Comparison of ENCODE assay signal across 14 mouse cellular contexts in the genomic region with DNA sequence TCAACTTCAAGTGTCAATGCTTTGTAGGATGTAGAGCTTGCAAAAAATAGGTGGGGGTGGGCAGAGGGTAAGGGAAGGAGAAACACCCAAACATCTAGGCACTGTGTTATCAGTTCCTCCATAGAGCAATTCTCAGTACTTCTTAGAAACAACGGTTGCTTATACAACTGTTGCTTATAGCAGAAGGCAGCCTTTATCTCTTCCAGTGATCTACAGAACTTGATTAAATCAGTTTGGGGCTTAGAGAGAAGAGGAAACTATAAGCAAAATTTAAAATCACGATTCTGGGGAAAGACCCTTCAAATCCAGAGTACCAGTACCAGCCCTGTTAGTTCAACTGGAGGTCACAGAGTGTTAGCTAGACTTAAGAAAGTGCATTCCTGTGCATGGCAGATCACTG. TPM values are rescaled to one million over a fixed set of nuclear protein-coding genes. Genes with fewer than 3 reads are reported as not detected.
DNase-seq lines count a peak whose midpoint lies in the region; ATAC-seq lines count a peak whose summit lies in the region.
"Had no signal": no experiment of that assay in that cellular context is flagged by ENCODE, and none has a peak within 500 bp of the region (broad histone marks: within the 10 kb centered on the region; RNA-seq: fewer than 3 reads in every experiment).

No protein-coding gene starts in this region.

- no peaks in the 10 kb centered on the region for H3K36me3 ChIP-seq in embryonic facial prominence, embryonic 11.5 days (replicated peaks; ENCODE audit: control insufficient read depth, insufficient read depth, low read depth, low read length)
- H3K36me3 ChIP-seq in embryonic facial prominence, embryonic 10.5 days (replicated peaks) = no peaks in the 10 kb centered on the region
- H3K36me3 ChIP-seq in embryonic facial prominence, embryonic 14.5 days (ENCODE audit: control insufficient read depth, insufficient read depth, low read length) = no peaks in the 10 kb centered on the region

- no peak for ATAC-seq in embryonic facial prominence, embryonic 11.5 days (replicated peaks; ENCODE audit: insufficient number of reproducible peaks, low FRiP score, low TSS enrichment, low read depth)
- ATAC-seq in embryonic facial prominence, embryonic 14.5 days (ENCODE audit: low read depth) = no peak
- ATAC-seq in erythroid progenitor cell, adult 5-6 weeks (replicated peaks; ENCODE audit: low FRiP score, poor library complexity, severe bottlenecking) = no peak
- ATAC-seq: Patski had no signal

- H3K9me3 ChIP-seq in embryonic facial prominence, embryonic 11.5 days (replicated peaks; ENCODE audit: control insufficient read depth, low read length) = no peaks in the 10 kb centered on the region
- H3K9me3 ChIP-seq in embryonic facial prominence, embryonic 10.5 days = no peaks in the 10 kb centered on the region
- no peaks in the 10 kb centered on the region for H3K9me3 ChIP-seq in embryonic facial prominence, embryonic 14.5 days (ENCODE audit: control insufficient read depth, low read length)

- H3K4me2 ChIP-seq in embryonic facial prominence, embryonic 11.5 days (ENCODE audit: low read depth, low read length) = no peak overlapping the region
- H3K4me2 ChIP-seq in embryonic facial prominence, embryonic 14.5 days (ENCODE audit: low read depth, low read length) = 0 out of 2 replicates have a peak overlapping the region, but pooled peaks have one; percentile 89

- no peak overlapping the region for H3K27ac ChIP-seq in embryonic facial prominence, embryonic 11.5 days (replicated peaks; ENCODE audit: low read depth, low read length)
- no peak overlapping the region for H3K27ac ChIP-seq in embryonic facial prominence, embryonic 10.5 days (replicated peaks)
- no peak overlapping the region for H3K27ac ChIP-seq in embryonic facial prominence, embryonic 14.5 days (replicated peaks; ENCODE audit: low read depth, low read length)
- H3K27ac ChIP-seq: liver, embryonic 14.5 days had no signal

- H3K9ac ChIP-seq in embryonic facial prominence, embryonic 11.5 days (replicated peaks; ENCODE audit: low read length) = no peak overlapping the region
- no peak overlapping the region for H3K9ac ChIP-seq in embryonic facial prominence, embryonic 14.5 days (ENCODE audit: low read depth, low read length)

- WGBS in embryonic facial prominence, embryonic 11.5 days = 45% methylated on average over 2 of the region's 2 CpGs
- 55% methylated on average over 2 of the region's 2 CpGs for WGBS in embryonic facial prominence, embryonic 10.5 days
- WGBS in embryonic facial prominence, embryonic 14.5 days = 39% methylated on average over 2 of the region's 2 CpGs

- H3K4me3 ChIP-seq in embryonic facial prominence, embryonic 11.5 days (ENCODE audit: low read depth, low read length) = no peak overlapping the region
- no peak overlapping the region; the same call in 1 of the 2 replicates for H3K4me3 ChIP-seq in embryonic facial prominence, embryonic 10.5 days
- no peak overlapping the region for H3K4me3 ChIP-seq in embryonic facial prominence, embryonic 14.5 days (ENCODE audit: low read depth, low read length)

- peak; percentile 14 for DNase-seq in embryonic facial prominence, embryonic 11.5 days (ENCODE audit: low spot score)
- no peak for DNase-seq in embryonic facial prominence, embryonic 10.5 days (ENCODE audit: low spot score)
- DNase-seq in kidney, adult 9 months = peak; percentile 9
- no peak for DNase-seq in kidney, postnatal 25 days
- DNase-seq in A20 (ENCODE audit: low read depth, low spot score) = peak; percentile 11
- no peak for DNase-seq in embryonic facial prominence, embryonic 14.5 days (ENCODE audit: low spot score)
- DNase-seq in frontal cortex, postnatal 25 days (ENCODE audit: low spot score in 2 of 2) = no peak
- DNase-seq: cerebellum, adult 9-10 months; kidney, adult 8-10 months; midbrain, embryonic 14.5 days; right cerebral cortex, postnatal 14 days had no signal

- H3K4me1 ChIP-seq in embryonic facial prominence, embryonic 11.5 days (ENCODE audit: control insufficient read depth, insufficient read depth, low read length) = no peaks in the 10 kb centered on the region
- H3K4me1 ChIP-seq in embryonic facial prominence, embryonic 10.5 days = peaks cover 49% of the 10 kb centered on the region
- peaks cover 21% of the 10 kb centered on the region for H3K4me1 ChIP-seq in embryonic facial prominence, embryonic 14.5 days (ENCODE audit: control insufficient read depth, insufficient read depth, low read length)

- H3K27me3 ChIP-seq in embryonic facial prominence, embryonic 11.5 days (ENCODE audit: control insufficient read depth, insufficient read depth, low read length) = no peaks in the 10 kb centered on the region
- peaks cover 16% of the 10 kb centered on the region for H3K27me3 ChIP-seq in embryonic facial prominence, embryonic 10.5 days (replicated peaks; ENCODE audit: low read depth, poor library complexity, severe bottlenecking)
- H3K27me3 ChIP-seq in embryonic facial prominence, embryonic 14.5 days (replicated peaks; ENCODE audit: control insufficient read depth, insufficient read depth, low read length) = no peaks in the 10 kb centered on the region
- H3K27me3 ChIP-seq: Patski had no signal

RNA-seq across cellular contexts. Expression of gene Atp1a1, which starts 1.2 kb away (rescaled TPM):
- 87.9 and 89.5 TPM in 2 replicates for polyA plus RNA-seq in embryonic facial prominence, embryonic 11.5 days (2014; fragmentation: Nextera tagmentation; extraction: Ambion mirVana)
- 38.4 and 45.5 TPM in 2 replicates for polyA plus RNA-seq in embryonic facial prominence, embryonic 10.5 days (2016; fragmentation: Nextera tagmentation; extraction: Ambion mirVana)
- polyA plus RNA-seq in embryonic facial prominence, embryonic 14.5 days (2014; fragmentation: Nextera tagmentation; extraction: Ambion mirVana) = 153 and 162 TPM in 2 replicates
- total RNA-seq in erythroid progenitor cell, adult 5-6 weeks (2015; ENCODE audit: low replicate concordance) = 54.1 and 59.9 TPM in 2 replicates
- total RNA-seq in erythroid progenitor cell, adult 5-6 weeks (2017; ENCODE audit: low replicate concordance) = 55.7 and 67.4 TPM in 2 replicates

Comparison
In these comparisons a context has a peak if more than half of its experiments do, and no peak if none do; other contexts are left out.
1. DNase-seq: peak in embryonic facial prominence, embryonic 11.5 days (single experiment), kidney, adult 9 months (single experiment) and A20 (single experiment); none in embryonic facial prominence, embryonic 10.5 days (single experiment), kidney, postnatal 25 days (0 of 2), embryonic facial prominence, embryonic 14.5 days (single experiment) and frontal cortex, postnatal 25 days (0 of 2).